Mouse (Mus musculus): ENCODE measurements around the gene Lclat1.

DNA sequence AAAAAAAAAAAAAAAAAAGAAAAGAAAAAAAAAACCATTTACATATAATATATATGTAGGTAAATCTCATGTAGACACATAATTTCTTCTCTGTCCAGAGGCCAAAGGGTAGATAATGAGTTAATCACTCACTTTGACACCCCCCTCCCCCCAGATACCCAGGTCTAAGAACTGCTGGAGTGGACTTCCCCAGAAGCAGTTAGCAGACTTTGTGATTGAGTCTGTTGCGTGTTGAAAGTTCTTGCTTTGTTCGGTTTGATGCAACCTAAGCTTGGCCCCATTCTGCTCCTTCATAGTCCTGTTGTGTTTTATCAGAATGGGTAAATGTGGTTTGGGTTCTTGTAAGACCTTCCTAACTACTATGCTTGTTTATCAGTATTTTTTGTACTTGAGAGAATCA lies 45.9 kb downstream of the Lclat1 start:
- no peak for TF ChIP-seq NRF1 (IDR thresholded peaks at IDR 0.05; ENCODE audit: low read depth, low read length)
- TF ChIP-seq CTCF (conservative IDR thresholded peaks at IDR 0.05 in 1 of 2, IDR thresholded peaks at IDR 0.05 in 1 of 2; ENCODE audit: low read depth in 2 of 2, low read length in 2 of 2) = no peak
- TF ChIP-seq MAX (IDR thresholded peaks at IDR 0.05; ENCODE audit: low read length) = no peak
- no peak for TF ChIP-seq TBP (conservative IDR thresholded peaks at IDR 0.05; ENCODE audit: low read depth, low read length)
- TF ChIP-seq RCOR1 (conservative IDR thresholded peaks at IDR 0.05; ENCODE audit: low read depth, low read length) = no peak
- no peak for TF ChIP-seq USF1 (IDR thresholded peaks at IDR 0.05; ENCODE audit: low read depth, low read length)
- no peak for TF ChIP-seq ZKSCAN1 (IDR thresholded peaks at IDR 0.05; ENCODE audit: borderline replicate concordance, low read depth, low read length)
- no peak for TF ChIP-seq EP300 (IDR thresholded peaks at IDR 0.05; ENCODE audit: low read length)
- no peak for TF ChIP-seq USF2 (conservative IDR thresholded peaks at IDR 0.05; ENCODE audit: low read depth, low read length)
- no peak for TF ChIP-seq ELF1 (IDR thresholded peaks at IDR 0.05; ENCODE audit: low read depth, low read length)
- TF ChIP-seq POLR2A (IDR thresholded peaks at IDR 0.05; ENCODE audit: low read depth, low read length) = no peak

All from CH12.LX (cell line).